Comparison of ENCODE assay signal across 8 mouse cellular contexts in genomic region chr17:56957763-56958429, GRCm38 (mm10). TPM values are rescaled to one million over a fixed set of nuclear protein-coding genes. Genes with fewer than 3 reads are reported as not detected.
DNase-seq lines count a peak whose midpoint lies in the region; ATAC-seq lines count a peak whose summit lies in the region.

No protein-coding gene starts in this region.

- DNase-seq in ovary, postnatal 36 days (ENCODE audit: low spot score): peak; percentile 21
- no peak for DNase-seq in ovary, adult 18-20 months (ENCODE audit: low spot score)
- DNase-seq in lung, postnatal 14 days: peak; percentile 30
- peak; percentile 44 for DNase-seq in thymus, postnatal 14 days
- DNase-seq in adrenal gland, adult 2 months: no peak
- no peak for DNase-seq in urinary bladder, adult 2 months (ENCODE audit: low spot score)

- ATAC-seq in erythroblast, adult 5-6 weeks (replicated peaks; ENCODE audit: low FRiP score, poor library complexity, severe bottlenecking): peak; percentile 81
- no peak for ATAC-seq in frontal cortex, adult (ENCODE audit: low TSS enrichment)

RNA-seq across cellular contexts. Expression of gene Mllt1, which starts 22.7 kb away (rescaled TPM):
- total RNA-seq in erythroblast, adult 5-6 weeks (2015; ENCODE audit: low replicate concordance): 2.1 and 4.4 TPM in 2 replicates
- total RNA-seq in erythroblast, adult 5-6 weeks (2017; ENCODE audit: low replicate concordance): 1.3 and 3.5 TPM in 2 replicates
- total RNA-seq in adrenal gland, adult 2 months (2021): 10 to 100 TPM; 32.9 to 46.8 TPM
- polyA plus RNA-seq in adrenal gland, adult 2 months (2012; rRNA removed): 54.8 and 55.0 TPM in 2 replicates
- polyA plus RNA-seq in urinary bladder, adult 2 months (2012; rRNA removed): 33.8 and 34.5 TPM in 2 replicates

RNA-seq across cellular contexts. Expression of gene Acer1, which starts 24.0 kb away (rescaled TPM):
- not detected in 2 replicates for total RNA-seq in erythroblast, adult 5-6 weeks (2015; ENCODE audit: low replicate concordance)
- total RNA-seq in erythroblast, adult 5-6 weeks (2017; ENCODE audit: low replicate concordance): not detected in 2 replicates
- under 1 TPM in 1 of 2 experiments, not detected in 1; 0.23 TPM for total RNA-seq in adrenal gland, adult 2 months (2021)
- 0.42 and 0.51 TPM in 2 replicates for polyA plus RNA-seq in adrenal gland, adult 2 months (2012; rRNA removed)
- 0.12 and 0.17 TPM in 2 replicates for polyA plus RNA-seq in urinary bladder, adult 2 months (2012; rRNA removed)

RNA-seq across cellular contexts. Expression of gene Clpp, which starts 32.2 kb away (rescaled TPM):
- total RNA-seq in erythroblast, adult 5-6 weeks (2015; ENCODE audit: low replicate concordance): 4.6 and 13.8 TPM in 2 replicates
- 6.6 and 9.6 TPM in 2 replicates for total RNA-seq in erythroblast, adult 5-6 weeks (2017; ENCODE audit: low replicate concordance)
- 100 to 1,000 TPM; 118 to 140 TPM for total RNA-seq in adrenal gland, adult 2 months (2021)
- polyA plus RNA-seq in adrenal gland, adult 2 months (2012; rRNA removed): 378 and 412 TPM in 2 replicates
- polyA plus RNA-seq in urinary bladder, adult 2 months (2012; rRNA removed): 93.9 and 105 TPM in 2 replicates

RNA-seq across cellular contexts. Expression of gene Alkbh7, which starts 39.2 kb away (rescaled TPM):
- not detected in 2 replicates for total RNA-seq in erythroblast, adult 5-6 weeks (2015; ENCODE audit: low replicate concordance)
- total RNA-seq in erythroblast, adult 5-6 weeks (2017; ENCODE audit: low replicate concordance): 2.5 and 8.9 TPM in 2 replicates
- 10 to 100 TPM; 58.3 to 81.0 TPM for total RNA-seq in adrenal gland, adult 2 months (2021)
- polyA plus RNA-seq in adrenal gland, adult 2 months (2012; rRNA removed): 182 and 186 TPM in 2 replicates
- 18.1 and 20.6 TPM in 2 replicates for polyA plus RNA-seq in urinary bladder, adult 2 months (2012; rRNA removed)

RNA-seq across cellular contexts. Expression of gene Pspn, which starts 41.9 kb away (rescaled TPM):
- total RNA-seq in erythroblast, adult 5-6 weeks (2015; ENCODE audit: low replicate concordance): not detected in 2 replicates
- total RNA-seq in erythroblast, adult 5-6 weeks (2017; ENCODE audit: low replicate concordance): 1.5 TPM in 1 of 2 replicates, not detected in the other
- total RNA-seq in adrenal gland, adult 2 months (2021): not detected
- polyA plus RNA-seq in adrenal gland, adult 2 months (2012; rRNA removed): 1.9 TPM in 2 replicates
- not detected in 2 replicates for polyA plus RNA-seq in urinary bladder, adult 2 months (2012; rRNA removed)

Comparison
In these comparisons a context has a peak if more than half of its experiments do, and no peak if none do; other contexts are left out.
1. DNase-seq: peak in ovary, postnatal 36 days (single experiment), lung, postnatal 14 days (single experiment) and thymus, postnatal 14 days (single experiment); none in ovary, adult 18-20 months (single experiment), adrenal gland, adult 2 months (single experiment) and urinary bladder, adult 2 months (single experiment).
2. RNA of gene Mllt1, which starts 22.7 kb away (total RNA-seq): 32.9 to 46.8 TPM in adrenal gland, adult 2 months; 1.3 to 4.4 TPM in erythroblast, adult 5-6 weeks; every median in the first group is over 4 times any median in the second.
3. RNA of gene Clpp, which starts 32.2 kb away (total RNA-seq): 118 to 140 TPM in adrenal gland, adult 2 months; 4.6 to 13.8 TPM in erythroblast, adult 5-6 weeks; every median in the first group is over 4 times any median in the second.